Mouse (Mus musculus) liver, adult (tissue): Measurements from ENCODE around the gene Emc1.

Experiments used
- GATA4 ChIP-seq: IDR thresholded peaks from 2 replicates; pipeline ENCODE4 v1.6.1; 2014; ENCODE audit warnings: mild to moderate bottlenecking, low read length; ENCODE audit not compliant: insufficient replicate concordance

Emc1 gene

DNA sequence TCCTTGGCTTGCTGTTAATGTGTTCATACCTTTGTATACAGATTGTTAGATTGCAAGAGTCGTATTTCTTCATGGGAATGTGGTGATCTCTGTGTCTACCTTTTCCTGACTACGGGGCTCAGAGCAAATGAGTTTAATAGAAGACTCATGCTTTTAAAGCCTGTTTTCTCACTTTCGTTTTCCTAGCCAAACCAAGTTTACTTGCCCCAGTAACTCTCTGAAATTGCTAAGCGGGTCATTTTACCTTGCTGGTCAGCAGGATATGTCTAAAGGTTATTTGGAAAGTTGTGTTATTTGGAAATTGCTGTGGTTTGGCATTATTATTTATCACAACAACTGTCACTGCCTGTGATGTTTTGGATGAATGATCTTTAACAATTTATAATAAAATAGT, 29.1 kb downstream of the Emc1 start:
- TF ChIP-seq GATA4 = no peak

DNA sequence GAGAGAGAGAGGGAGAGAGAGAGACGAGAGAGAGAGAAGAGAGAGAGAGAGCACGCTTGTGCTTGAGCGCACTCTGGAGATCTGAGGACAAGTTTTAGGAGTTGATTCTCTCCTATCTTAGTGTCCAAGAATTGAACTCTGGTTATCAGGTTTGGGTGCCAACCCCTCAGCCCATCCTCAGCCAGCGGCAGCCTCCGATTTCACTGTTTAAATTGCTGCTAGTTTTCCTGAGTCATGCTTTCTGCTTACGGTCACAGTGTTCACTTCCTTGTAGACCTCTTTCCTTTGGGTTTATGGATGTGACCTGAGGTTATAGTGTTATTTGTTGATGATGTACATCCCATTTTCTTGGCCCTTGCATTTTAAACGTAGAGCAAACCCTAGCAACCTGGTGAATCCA, 29.8 kb downstream of the Emc1 start:
- no peak for TF ChIP-seq GATA4

- TF ChIP-seq GATA4 = no peak
Measured at GRCm38 (mm10) chr4:139386869-139387319, 34.5 kb downstream of the Emc1 start.

DNA sequence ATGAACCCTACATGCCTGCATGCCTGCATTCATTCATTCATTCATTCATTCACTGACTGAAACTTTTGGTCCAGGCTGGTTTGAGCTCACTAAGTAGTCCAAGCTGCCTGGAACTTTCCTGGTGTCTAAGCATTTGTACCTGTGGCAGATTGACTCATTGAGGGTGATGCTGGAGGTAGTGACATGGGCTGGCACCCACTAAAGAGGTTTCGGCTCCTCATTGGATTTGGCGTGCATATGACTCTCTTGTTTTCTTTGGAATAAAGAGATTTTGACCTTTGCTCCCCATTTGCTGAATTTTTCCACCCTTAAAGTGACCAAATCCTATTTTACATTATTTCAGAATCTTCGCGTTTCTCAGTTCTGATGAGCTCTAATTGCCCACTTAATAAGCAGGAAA, 37.2 kb downstream of the Emc1 start:
- TF ChIP-seq GATA4 = no peak

DNA sequence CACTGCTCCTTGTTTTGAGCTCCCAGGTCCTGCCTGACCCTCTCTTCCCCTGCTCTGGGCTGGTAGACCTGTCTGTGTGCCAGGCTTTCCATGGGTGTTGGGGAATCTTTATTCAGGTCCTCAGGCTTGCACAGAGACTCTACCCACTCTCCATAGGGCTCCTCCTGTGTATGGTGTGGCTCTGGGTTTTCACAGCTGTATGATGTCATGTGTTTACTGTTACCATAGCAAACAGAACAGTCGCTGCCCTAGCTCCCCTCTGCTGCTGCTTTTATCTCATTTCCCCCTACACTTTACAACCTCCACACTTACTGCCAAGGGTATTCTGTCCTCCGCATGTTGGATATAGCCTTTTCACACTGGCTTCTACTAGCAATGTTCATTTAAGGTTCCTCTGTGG, 43.0 kb downstream of the Emc1 start:
- no peak for TF ChIP-seq GATA4

DNA sequence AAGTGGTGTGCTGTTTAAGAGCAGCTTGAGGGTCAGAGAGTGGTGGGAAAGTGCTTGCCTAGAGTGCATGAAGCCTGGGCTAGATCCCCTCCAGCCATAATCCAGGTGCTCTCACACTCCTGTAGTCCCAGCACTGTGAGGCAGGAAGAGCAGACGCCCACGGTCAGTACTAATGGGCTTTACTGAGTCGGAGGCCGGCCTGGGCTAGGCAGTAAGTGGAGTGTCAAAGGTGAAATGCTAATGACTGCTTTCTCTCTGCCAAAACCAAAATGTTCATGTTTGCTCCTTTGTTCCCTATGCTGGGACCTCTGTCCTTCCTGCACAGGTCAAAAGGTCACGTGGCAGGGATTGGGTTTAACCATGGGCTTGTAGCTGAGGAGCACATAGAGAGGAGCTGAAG, 48.1 kb downstream of the Emc1 start:
- TF ChIP-seq GATA4 = no peak

DNA sequence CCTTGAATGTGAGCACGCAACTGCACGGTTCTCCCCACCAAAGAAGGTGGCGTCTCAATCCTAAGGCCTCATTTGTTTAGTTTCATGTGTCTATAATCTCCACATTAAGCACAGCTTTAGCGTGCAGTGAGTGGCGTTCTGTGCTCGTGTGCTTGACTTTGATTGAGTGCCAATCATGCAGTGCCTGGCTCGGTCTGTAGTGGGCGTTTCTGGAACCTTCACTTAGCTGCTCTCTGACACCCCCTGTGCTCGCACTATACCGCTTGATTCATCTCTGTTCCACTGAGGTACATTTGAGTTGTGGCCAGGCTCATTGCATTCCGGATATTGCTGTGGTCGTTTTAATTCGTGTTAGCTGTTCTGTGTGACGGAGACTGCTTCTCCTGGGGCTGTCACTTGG, 50.8 kb downstream of the Emc1 start:
- TF ChIP-seq GATA4 = no peak

DNA sequence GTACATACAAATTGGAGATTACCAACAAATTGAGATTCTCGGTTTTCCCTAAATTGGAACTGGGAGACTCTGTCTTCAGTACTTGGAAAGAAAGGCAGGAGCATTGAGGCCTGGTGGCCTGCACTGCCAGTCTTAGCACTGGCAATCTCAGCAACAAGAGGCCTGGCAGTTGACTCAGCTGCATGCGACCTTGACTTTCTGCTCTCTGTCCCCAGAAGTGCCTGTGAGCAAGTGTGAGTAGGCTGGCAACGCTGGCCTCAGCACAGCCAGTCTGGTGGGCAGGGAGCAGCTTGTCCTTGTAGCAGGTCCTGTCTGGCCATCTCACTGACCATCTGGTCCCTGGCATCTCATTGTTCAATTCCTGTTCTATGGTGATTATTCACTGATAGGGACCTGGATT, 59.0 kb downstream of the Emc1 start:
- TF ChIP-seq GATA4 = no peak

- TF ChIP-seq GATA4 = no peak
Measured at GRCm38 (mm10) chr4:139417868-139418267, 65.5 kb downstream of the Emc1 start.

GRCm38 (mm10) chr4:139421621-139422020, 69.2 kb downstream of the Emc1 start:
- no peak for TF ChIP-seq GATA4

DNA sequence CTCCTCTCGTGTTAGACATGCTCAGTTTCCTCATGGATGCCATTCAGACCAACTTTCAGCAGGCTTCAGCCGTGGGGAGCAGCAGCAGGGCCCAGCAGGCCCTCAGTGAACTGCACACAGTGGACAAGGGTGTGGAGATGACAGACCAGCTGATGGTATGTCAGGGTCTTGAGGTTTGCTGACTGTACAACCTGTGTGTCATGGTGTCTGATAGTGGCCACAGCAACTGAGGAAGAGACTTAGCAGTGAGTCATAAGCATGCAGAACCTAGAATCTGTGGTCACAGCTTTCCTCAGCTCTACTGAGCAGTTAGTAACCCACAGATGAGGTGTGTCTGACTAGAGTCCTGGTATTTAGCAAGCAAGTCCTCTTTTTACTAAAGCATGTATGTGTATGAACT, 70.0 kb downstream of the Emc1 start:
- no peak for TF ChIP-seq GATA4

- TF ChIP-seq GATA4 = no peak
Measured at GRCm38 (mm10) chr4:139423270-139423669, 70.9 kb downstream of the Emc1 start.
